Mouse (Mus musculus) heart, adult 2 months (tissue): ENCODE results near the gene Rnf212b.

Experiments
- CTCF ChIP-seq: fragments of 200-600 bp; IDR thresholded peaks from 2 replicates; pipeline ENCODE4 v1.8.1; 2022; ENCODE audit warnings: antibody characterized with exemption, mild to moderate bottlenecking, moderate library complexity
- EP300 ChIP-seq: fragments of 200-500 bp; IDR thresholded peaks from 2 replicates; pipeline ENCODE4 v1.6.1; 2011; ENCODE audit warnings: low read depth, low read length, control low read depth; ENCODE audit not compliant: insufficient read depth
- POLR2A ChIP-seq: fragments of 200-500 bp; IDR thresholded peaks from 2 replicates; pipeline ENCODE4 v1.6.1; 2011; ENCODE audit warnings: mild to moderate bottlenecking, low read depth, low read length, control low read depth; ENCODE audit not compliant: insufficient read depth

DNA sequence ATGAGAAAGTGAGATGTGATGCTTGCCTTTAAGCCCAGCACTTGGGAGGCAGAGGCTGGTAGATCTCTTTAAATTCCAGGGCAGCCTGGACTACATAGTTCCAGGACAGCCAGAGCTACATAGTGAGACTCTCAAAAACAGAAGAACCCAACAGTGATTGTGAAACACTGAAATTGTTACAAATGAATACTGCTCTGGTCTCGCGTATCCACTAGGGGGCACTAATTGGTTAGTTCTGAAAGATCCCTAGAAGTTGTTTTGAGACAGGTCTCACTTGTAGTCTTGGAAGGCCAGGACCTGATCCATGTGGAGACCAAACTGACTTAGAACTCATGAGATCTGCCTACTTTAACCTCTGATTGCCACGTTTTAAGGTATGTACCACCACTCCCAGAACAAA is 86.4 kb downstream of the Rnf212b start:
- TF ChIP-seq CTCF = peak; percentile 92
- 0 out of 2 replicates have a peak, but pooled peaks have one; percentile 29 for TF ChIP-seq POLR2A
- no peak for TF ChIP-seq EP300
